Mouse (Mus musculus) heart, postnatal 4 days (tissue): ENCODE measurements around the gene Fbxo24. TPM values are rescaled to one million over a fixed set of nuclear protein-coding genes. Genes with fewer than 3 reads are reported as not detected.

ENCODE experiments used
- DNase-seq: peaks from one replicate; pipeline ENCODE4 v3.0.0; 2021
- total RNA-seq, 2 experiments: library from RNA; stranded (reverse); gene quantifications; 2 replicates each; pipeline ENCODE4 v1.2.3; 2021

Fbxo24 gene
- total RNA-seq, 2 experiments from 2014 or later: 0.21 to 0.25 TPM

GRCm38 (mm10) chr5:137600281-137600618 is 28.6 kb downstream of the Fbxo24 start:
- DNase-seq: no peak

DNA sequence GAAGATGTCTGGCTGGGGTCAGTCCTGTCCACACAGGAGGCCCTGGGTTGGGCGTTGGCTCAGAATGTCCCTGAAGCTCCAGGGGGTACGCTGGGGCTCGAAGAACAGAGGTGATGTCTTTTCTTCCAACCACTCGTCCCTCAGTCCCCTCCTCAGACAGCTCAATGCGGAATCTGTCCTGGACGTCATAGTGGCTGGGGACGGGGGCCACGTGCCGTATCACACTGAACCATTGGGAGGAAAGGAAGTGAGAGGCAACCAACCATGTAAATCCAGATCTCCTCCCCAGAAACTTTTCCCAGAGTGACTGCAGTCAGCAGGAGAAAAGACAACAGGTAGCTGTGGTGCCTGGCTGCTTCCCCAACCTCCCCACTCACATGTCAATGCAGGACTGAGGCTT is 29.2 kb downstream of the Fbxo24 start:
- DNase-seq: no peak

DNA sequence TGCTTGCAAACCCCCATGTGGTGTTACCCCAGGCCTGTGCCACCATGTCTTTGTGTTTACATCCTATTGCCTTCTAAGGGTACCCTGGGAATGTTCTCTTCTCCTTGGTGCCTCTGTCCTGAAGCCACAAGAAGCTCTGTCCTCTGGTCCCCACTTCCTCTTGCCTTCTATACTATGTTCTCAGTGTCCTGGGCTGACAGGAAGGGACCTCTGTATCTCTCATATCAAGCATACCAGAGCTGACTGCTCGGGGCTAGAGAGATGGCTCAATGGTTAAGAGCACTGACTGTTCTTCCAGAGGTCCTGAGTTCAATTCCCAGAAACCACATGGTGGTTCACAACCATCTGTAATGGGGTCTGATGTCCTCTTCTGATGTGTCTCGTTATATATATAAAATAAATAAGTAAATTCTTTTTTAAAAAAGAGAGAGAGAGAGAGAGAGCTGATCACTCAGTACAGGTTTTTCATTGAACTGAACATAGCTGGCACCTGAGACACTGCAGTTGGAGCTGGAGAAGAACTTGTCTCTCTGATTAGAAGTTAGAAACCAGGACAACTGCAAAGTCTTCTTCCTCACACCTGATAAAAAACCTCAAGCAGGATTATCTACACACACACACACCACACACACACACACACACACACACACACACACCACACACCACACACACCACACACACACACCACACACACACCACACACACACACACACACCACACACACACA is 30.5 kb downstream of the Fbxo24 start:
- DNase-seq: no peak

- DNase-seq: no peak
Measured at GRCm38 (mm10) chr5:137597625-137598024, 31.2 kb downstream of the Fbxo24 start.

GRCm38 (mm10) chr5:137596601-137597261 is 32.1 kb downstream of the Fbxo24 start:
- no peak for DNase-seq

GRCm38 (mm10) chr5:137595921-137596320 is 32.9 kb downstream of the Fbxo24 start:
- DNase-seq: no peak

DNA sequence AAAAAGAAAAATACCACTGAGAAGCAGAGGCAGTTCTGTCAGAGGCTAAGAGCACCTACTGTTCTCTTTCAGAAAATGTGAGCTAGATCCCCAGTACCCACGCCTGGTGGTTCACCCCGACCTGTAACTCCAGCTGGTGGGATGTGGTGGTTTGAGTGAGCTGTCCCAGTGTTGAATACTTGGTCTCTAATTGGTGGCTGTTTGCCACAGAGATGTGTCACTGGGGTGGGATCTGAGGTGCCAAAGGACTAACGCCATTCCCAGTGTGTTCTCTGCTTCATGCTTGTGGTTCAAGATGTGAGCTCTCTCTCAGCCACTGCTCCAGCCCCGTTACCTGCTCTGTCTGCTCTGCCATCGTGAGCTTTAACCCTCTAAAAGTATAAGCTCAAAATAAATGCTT is 38.3 kb downstream of the Fbxo24 start:
- DNase-seq: no peak

DNA sequence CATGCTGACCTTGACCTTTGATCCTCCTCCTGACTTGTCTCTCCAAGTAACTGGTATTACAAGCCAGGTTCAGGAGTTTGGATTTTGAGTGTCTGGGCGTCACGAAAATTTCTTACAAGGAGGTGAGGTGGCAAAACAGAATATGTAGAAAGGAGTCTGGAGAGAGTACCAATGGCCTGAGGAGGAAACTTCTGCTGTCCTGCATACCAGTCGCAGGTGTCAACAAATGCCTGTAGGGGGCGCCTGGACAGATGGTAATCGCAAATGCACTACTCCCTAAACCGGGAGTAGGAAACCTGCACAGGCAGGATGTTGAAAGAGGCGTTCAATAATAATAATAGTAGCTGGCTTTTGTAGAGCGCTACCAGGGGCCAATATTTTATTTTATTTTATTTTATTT is 43.8 kb downstream of the Fbxo24 start:
- DNase-seq: peak; percentile 74

GRCm38 (mm10) chr5:137583670-137584169 is 45.1 kb downstream of the Fbxo24 start:
- peak; percentile 41 for DNase-seq

- DNase-seq: no peak
Measured at GRCm38 (mm10) chr5:137582702-137583101, 46.1 kb downstream of the Fbxo24 start.

DNA sequence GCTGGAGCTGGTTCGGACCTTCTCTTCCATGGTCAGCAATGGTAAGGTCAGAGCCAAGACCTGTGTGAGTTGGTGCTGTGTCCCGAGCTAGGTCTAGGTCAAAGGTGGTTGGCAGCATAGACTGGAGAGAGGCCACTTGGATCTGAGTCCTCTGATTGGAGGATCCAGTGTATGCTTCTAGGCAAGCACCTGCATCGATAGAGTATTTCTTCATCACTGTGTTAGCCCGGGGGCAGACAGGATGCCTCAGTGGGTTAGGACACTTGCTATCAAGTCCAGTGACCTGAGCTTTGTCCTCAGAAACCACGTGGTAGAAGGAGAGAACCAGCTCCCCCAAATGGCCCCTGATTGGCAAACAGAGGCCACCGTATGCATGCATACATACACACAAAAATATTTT is 48.6 kb downstream of the Fbxo24 start:
- no peak for DNase-seq

DNA sequence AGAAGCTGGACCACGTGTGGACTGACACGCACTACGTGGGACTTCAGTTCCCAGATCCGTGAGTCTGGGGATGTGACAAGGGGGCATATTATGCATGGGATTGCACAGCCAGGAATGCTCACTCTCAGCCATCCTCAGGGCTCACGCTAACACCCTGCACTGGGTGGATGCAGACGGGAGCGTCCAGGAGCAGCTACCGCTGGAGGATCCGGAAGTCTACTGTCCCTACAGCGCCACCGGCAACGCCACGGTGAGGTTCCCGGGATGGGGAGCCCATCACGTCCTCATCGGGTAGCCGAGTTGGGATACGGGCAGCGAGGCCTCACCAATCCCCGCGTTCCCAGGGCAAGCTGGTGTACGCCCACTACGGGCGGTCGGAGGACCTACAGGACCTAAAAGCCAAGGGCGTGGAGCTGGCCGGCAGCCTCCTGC is 54.3 kb downstream of the Fbxo24 start:
- peak; percentile 41 for DNase-seq

DNA sequence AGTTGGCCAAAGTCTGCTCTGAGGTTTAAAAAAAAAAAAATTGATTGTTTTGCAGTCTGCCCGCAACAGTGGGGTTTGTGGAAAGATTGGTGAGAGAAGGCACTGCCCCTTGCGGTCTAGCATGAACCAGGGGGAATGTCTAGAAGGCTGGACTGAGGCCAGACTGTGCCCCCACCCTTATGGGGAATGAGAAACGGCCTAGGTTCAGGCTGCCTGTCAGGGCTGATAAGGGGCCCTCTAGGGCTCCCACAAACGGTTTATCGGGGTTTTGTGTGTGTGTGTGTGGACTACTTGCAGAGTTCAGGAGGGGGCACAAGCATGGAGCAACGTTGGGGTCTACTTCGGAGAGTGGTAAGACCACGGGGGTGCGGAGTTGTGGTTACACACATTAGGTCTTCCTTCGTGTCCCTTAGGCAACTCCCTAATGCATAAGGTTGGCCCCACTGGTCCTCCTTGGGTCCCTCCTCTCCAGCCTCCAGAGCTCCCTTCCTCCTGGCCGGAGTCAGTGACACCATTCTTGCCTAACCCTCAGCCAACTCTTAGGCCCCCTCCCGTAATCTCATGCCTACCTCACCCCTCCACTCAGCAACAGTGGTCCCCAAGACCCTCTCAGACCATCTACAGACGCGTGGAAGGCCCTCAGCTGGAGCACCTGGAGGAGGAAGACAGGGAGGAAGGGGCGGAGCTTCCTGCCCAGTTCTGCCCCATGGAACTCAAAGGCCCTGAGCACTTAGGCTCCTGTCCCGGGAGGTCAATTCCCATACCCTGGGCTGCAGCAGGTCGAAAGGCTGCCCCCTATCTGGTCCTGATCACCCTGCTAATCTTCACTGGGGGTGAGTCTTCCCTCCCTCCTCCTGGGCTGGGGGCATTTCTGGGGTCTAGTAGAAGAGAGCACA is 57.9 kb downstream of the Fbxo24 start:
- DNase-seq: no peak

DNA sequence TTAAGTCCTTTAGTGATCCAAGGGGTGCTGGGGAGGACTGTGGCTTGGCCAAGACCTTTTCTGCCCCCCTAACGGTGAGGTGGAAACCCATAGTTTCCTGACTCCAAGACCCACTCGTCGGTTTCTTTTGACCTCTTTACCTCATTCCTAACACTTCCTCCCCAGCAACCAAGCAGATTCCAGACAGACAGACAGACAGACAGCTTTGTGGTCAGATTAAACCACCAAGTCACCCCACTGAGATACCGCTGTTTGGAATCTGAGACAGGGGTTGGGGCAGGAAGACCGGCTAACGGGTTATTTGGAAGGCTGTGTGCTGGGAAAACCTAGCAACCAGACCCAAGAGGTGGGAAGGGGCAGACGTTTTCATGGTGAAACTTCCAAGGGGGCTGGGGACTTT is 58.6 kb downstream of the Fbxo24 start:
- no peak for DNase-seq

- DNase-seq: peak; percentile 60
Measured at GRCm38 (mm10) chr5:137569665-137570064, 59.1 kb downstream of the Fbxo24 start, which contains the start of gene Tfr2. TSS of gene Tfr2 (plus strand) at chr5:137569840.

GRCm38 (mm10) chr5:137569031-137569430 is 59.8 kb downstream of the Fbxo24 start:
- DNase-seq: no peak

DNA sequence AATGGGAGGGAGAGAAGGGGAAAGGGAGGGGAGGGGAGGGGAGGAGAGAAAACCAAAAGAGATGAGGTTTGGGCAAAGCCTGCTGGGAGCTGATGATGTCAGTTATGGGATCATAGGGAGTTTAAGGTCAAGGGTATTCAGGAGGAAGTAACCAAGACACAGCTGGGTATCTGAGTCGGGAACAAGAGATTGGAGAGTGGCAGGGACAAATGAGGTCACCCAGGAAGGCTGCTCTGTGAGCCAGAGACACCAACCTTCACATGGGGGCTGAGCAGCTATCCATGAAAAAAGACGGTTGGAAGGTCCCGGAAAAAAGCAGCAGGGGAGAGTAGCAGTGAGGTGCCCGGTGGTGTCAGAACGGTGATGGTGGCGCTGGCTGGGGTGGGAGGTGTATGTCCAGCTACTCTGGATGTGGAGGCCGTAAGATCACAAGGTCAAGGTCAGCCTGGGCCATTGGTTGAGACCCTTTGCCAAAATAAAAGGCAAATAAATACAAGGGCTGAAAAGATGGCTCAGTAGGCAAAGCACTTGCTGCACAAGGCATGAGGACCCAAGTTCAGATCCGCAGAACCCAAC is 60.5 kb downstream of the Fbxo24 start:
- DNase-seq: no peak

GRCm38 (mm10) chr5:137566416-137566815 is 62.4 kb downstream of the Fbxo24 start:
- no peak for DNase-seq

DNA sequence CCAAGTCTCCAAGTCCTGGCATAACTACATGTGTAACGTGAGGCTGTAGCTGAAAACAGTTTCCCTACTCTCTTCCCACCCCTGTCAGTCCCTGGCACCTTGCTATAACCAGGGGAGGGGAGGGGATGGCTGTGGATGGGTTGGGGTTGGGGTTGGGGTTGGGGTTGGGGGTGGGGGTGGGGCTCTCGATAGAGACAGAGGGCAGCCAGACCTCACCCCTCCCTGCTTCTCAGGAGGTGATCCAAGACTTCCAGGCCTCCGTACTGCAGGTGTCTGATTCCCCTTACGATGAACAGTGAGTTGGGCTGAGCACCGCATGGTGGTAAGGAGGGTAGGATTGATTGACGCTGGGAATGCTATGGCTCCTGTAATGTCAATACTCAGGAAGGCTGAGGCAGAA is 63.1 kb downstream of the Fbxo24 start:
- DNase-seq: no peak

DNA sequence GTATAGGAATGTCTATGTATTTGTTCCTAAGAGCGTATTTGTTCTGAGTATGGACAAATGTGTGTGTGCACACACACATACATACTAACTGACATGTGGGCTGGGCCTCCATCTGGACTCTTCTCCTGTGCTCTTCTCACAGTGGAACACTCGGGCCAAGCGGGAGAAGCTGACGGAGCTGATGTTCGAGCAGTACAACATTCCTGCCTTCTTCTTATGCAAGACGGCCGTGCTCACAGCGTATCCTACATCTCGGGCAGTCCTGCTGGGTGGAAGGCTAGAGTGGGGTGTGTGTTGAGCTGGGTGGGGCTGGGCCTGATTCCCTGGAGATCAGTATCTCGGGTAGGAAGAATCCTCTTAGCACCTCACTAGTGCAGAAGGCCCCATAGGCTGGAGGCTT is 65.8 kb downstream of the Fbxo24 start:
- no peak for DNase-seq
